Mouse (Mus musculus): Measurements from ENCODE around the gene Zfp973.
"Not testable (repeated sequence)": the region's sequence is repeated elsewhere in the genome, so short reads cannot be mapped to it uniquely, and the experiment has no call there.

The Zfp973 gene

GRCm38 (mm10) chr2:176670222-176670621 is at the start of gene Zfp973:
Zfp973 (plus strand) TSS chr2:176670522.
- not testable (repeated sequence) for DNase-seq

- not testable (repeated sequence) for DNase-seq
These were observed 34.1 kb upstream of the Zfp973 start, which contains the start of gene Gm14308 for GRCm38 (mm10) chr2:176636244-176636643. Gm14308 (minus strand) TSS chr2:176636344.

DNA sequence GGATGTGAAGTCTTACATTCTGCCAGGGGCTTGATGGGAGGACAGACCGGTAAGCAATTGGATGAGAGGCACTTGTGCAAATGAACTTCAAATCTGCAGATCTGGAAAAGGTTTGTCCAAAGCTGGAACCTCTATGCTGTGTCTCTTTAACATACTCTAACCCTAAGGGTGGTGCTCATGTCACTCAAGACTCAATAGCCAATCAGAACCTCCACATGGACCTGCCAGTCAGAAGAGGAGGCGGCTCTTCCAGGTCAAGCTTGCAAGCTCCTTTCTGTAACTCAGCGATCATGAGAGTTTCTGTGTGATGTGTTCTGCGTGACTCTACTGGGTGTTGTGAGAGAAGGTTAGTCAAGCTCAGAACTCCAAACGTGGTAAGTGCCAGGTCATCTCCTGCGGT is 37.7 kb downstream of the Zfp973 start, which contains the start of gene Gm14305:
Gm14305 (plus strand) TSS at position 278 of the 400 bp plus-strand sequence.
- DNase-seq, result peak; percentile 1

Measured in right cerebral cortex, postnatal 14 days (tissue).